ENCODE assay signal across 22 mouse cellular contexts in the genomic region with DNA sequence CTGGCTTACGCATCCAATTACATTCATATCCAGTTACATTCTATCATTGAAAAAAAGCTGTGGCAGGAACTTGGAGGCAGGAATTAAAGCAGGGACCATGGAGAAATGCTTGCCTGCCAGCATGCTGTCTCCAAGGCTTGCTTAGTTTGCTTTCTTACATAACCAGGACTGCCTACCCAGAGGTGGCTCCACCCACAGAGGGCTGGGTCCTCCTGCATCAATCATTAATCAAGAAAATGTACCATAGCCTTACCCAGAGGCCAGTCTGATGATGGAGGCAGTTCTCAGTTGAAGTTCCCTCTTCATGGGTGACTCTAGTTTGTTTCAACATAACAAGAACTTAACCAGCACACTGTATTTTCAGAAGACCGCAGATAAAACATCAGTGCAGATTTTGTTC. TPM values are rescaled to one million over a fixed set of nuclear protein-coding genes. Genes with fewer than 3 reads are reported as not detected.
A peak's percentile ranks its signal among the peaks of the same experiment; 100 is the strongest.
DNase-seq lines count a peak whose midpoint lies in the region; ATAC-seq and TF ChIP-seq lines count a peak whose summit lies in the region.
"Had no signal": no experiment of that assay in that cellular context is flagged by ENCODE, and none has a peak within 500 bp of the region (broad histone marks: within the 10 kb centered on the region; RNA-seq: fewer than 3 reads in every experiment).

No protein-coding gene starts in this region.

- no peak overlapping the region for H3K9ac ChIP-seq in intestine, postnatal 0 days (ENCODE audit: low read depth, low read length)
- H3K9ac ChIP-seq in liver, embryonic 15.5 days: no peak overlapping the region
- H3K9ac ChIP-seq in midbrain, embryonic 16.5 days (ENCODE audit: low read depth, low read length): no peak overlapping the region
- H3K9ac ChIP-seq: hindbrain, embryonic 13.5 days; lung, embryonic 14.5 days; midbrain, embryonic 12.5 days had no signal

- peak; percentile 73 for ATAC-seq in intestine, postnatal 0 days
- peak; percentile 36; the same call in 1 of the 2 replicates for ATAC-seq in liver, embryonic 15.5 days (ENCODE audit: insufficient read depth)
- ATAC-seq in midbrain, embryonic 16.5 days: no peak
- ATAC-seq: activated CD4-positive, CD25-positive, alpha-beta regulatory T cell, adult 4 months; Patski had no signal

- no peak overlapping the region for H3K4me2 ChIP-seq in intestine, postnatal 0 days (replicated peaks; ENCODE audit: low read depth)
- H3K4me2 ChIP-seq in liver, embryonic 15.5 days: no peak overlapping the region
- H3K4me2 ChIP-seq in midbrain, embryonic 16.5 days (ENCODE audit: low read length): no peak overlapping the region
- H3K4me2 ChIP-seq: hindbrain, embryonic 13.5 days; lung, embryonic 14.5 days; midbrain, embryonic 12.5 days had no signal

- no peak overlapping the region for H3K4me3 ChIP-seq in intestine, postnatal 0 days (ENCODE audit: low read depth, low read length)
- no peak overlapping the region for H3K4me3 ChIP-seq in liver, embryonic 15.5 days (replicated peaks)
- H3K4me3 ChIP-seq in midbrain, embryonic 16.5 days (ENCODE audit: low read depth, low read length): no peak overlapping the region
- H3K4me3 ChIP-seq: hindbrain, embryonic 13.5 days; limb, embryonic 10.5 days; midbrain, embryonic 12.5 days; myocyte had no signal

- no peaks in the 10 kb centered on the region for H3K9me3 ChIP-seq in intestine, postnatal 0 days (ENCODE audit: control insufficient read depth)
- no peaks in the 10 kb centered on the region for H3K9me3 ChIP-seq in liver, embryonic 15.5 days (replicated peaks)
- H3K9me3 ChIP-seq in midbrain, embryonic 16.5 days (replicated peaks; ENCODE audit: control insufficient read depth, low read length, poor library complexity, severe bottlenecking): no peaks in the 10 kb centered on the region
- H3K9me3 ChIP-seq: hindbrain, embryonic 13.5 days; limb, embryonic 10.5 days; midbrain, embryonic 12.5 days had no signal

- no peak for TF ChIP-seq CTCF in intestine, postnatal 0 days (IDR thresholded peaks at IDR 0.05; ENCODE audit: low read depth)

- WGBS in intestine, postnatal 0 days: 96% methylated on average over 2 of the region's 2 CpGs
- WGBS in liver, embryonic 15.5 days (ENCODE audit: insufficient replicate concordance): 92% methylated on average over 2 of the region's 2 CpGs
- 96% methylated on average over 2 of the region's 2 CpGs for WGBS in midbrain, embryonic 16.5 days

- no peaks in the 10 kb centered on the region for H3K4me1 ChIP-seq in intestine, postnatal 0 days (replicated peaks; ENCODE audit: control insufficient read depth, insufficient read depth, low read length)
- no peaks in the 10 kb centered on the region for H3K4me1 ChIP-seq in liver, embryonic 15.5 days (replicated peaks)
- no peaks in the 10 kb centered on the region for H3K4me1 ChIP-seq in midbrain, embryonic 16.5 days (ENCODE audit: control insufficient read depth, insufficient read depth, low read length)
- H3K4me1 ChIP-seq: hindbrain, embryonic 13.5 days; limb, embryonic 10.5 days; midbrain, embryonic 12.5 days had no signal

- H3K27ac ChIP-seq in intestine, postnatal 0 days (ENCODE audit: low read depth, low read length): no peak overlapping the region
- no peak overlapping the region for H3K27ac ChIP-seq in liver, embryonic 15.5 days (replicated peaks)
- no peak overlapping the region for H3K27ac ChIP-seq in midbrain, embryonic 16.5 days (ENCODE audit: low read length)
- H3K27ac ChIP-seq: hindbrain, embryonic 13.5 days; limb, embryonic 10.5 days; macrophage; midbrain, embryonic 12.5 days had no signal

- peak; percentile 20 for DNase-seq in NIH3T3 (ENCODE audit: low read depth)
- peak; percentile 38 for DNase-seq in kidney, postnatal 10 days
- DNase-seq in thymus, postnatal 10 days (ENCODE audit: low spot score in 2 of 2): no peak
- no peak for DNase-seq in layer of hippocampus, adult 11-12 months (ENCODE audit: low spot score)
- DNase-seq in spleen, postnatal 10 days (ENCODE audit: low spot score in 2 of 2): no peak
- DNase-seq: adrenal gland, postnatal 25 days; B cell, adult 2 months; cerebellum, adult 8-10 months; lung, embryonic 14.5 days; retina, postnatal 1 day; thymus, adult 2 months had no signal

- peaks cover 6% of the 10 kb centered on the region; the same call in 1 of the 2 replicates for H3K36me3 ChIP-seq in intestine, postnatal 0 days (ENCODE audit: control insufficient read depth, insufficient read depth)
- H3K36me3 ChIP-seq in liver, embryonic 15.5 days (replicated peaks): peaks cover 86% of the 10 kb centered on the region
- H3K36me3 ChIP-seq in midbrain, embryonic 16.5 days (ENCODE audit: control insufficient read depth, insufficient read depth, low read length): no peaks in the 10 kb centered on the region

- no peaks in the 10 kb centered on the region for H3K27me3 ChIP-seq in intestine, postnatal 0 days (replicated peaks; ENCODE audit: control insufficient read depth, insufficient read depth, low read length)
- H3K27me3 ChIP-seq in liver, embryonic 15.5 days: no peaks in the 10 kb centered on the region
- H3K27me3 ChIP-seq in midbrain, embryonic 16.5 days (ENCODE audit: control insufficient read depth, insufficient read depth, low read depth, low read length): no peaks in the 10 kb centered on the region
- H3K27me3 ChIP-seq: hindbrain, embryonic 13.5 days; midbrain, embryonic 12.5 days; Patski had no signal

RNA-seq across cellular contexts. Expression of a gene that starts 36.0 kb away (rescaled TPM):
- 1.2 and 1.3 TPM in 2 replicates for polyA plus RNA-seq in intestine, postnatal 0 days (2015; fragmentation: Nextera tagmentation; extraction: Ambion mirVana)
- 0.02 TPM in 1 of 2 replicates, not detected in the other for polyA plus RNA-seq in liver, embryonic 15.5 days (2015; fragmentation: Nextera tagmentation; extraction: Ambion mirVana)
- polyA plus RNA-seq in midbrain, embryonic 16.5 days (2015; fragmentation: Nextera tagmentation; extraction: Ambion mirVana): 15.6 and 17.6 TPM in 2 replicates
- polyA plus RNA-seq: activated CD4-positive, CD25-positive, alpha-beta regulatory T cell, adult 4 months; heart, postnatal 0 days; Patski had no signal

RNA-seq across cellular contexts. Expression of a gene that starts 44.3 kb away (rescaled TPM):
- polyA plus RNA-seq in intestine, postnatal 0 days (2015; fragmentation: Nextera tagmentation; extraction: Ambion mirVana): 8.5 and 9.4 TPM in 2 replicates
- polyA plus RNA-seq in liver, embryonic 15.5 days (2015; fragmentation: Nextera tagmentation; extraction: Ambion mirVana): 44.1 and 45.2 TPM in 2 replicates
- 6.2 and 8.9 TPM in 2 replicates for polyA plus RNA-seq in midbrain, embryonic 16.5 days (2015; fragmentation: Nextera tagmentation; extraction: Ambion mirVana)

Comparison
In these comparisons a context has a peak if more than half of its experiments do, and no peak if none do; other contexts are left out.
1. DNase-seq: peak in NIH3T3 (single experiment) and kidney, postnatal 10 days (single experiment); none in thymus, postnatal 10 days (0 of 2), layer of hippocampus, adult 11-12 months (single experiment) and spleen, postnatal 10 days (0 of 2).